Mouse (Mus musculus) heart, postnatal 0 days (tissue): Measurements from ENCODE around the gene Tubb5. TPM values are rescaled to one million over a fixed set of nuclear protein-coding genes. Genes with fewer than 3 reads are reported as not detected.

Source experiments
- ATAC-seq: fragments of 200-750 bp; cut with Nextera tagmentation; 2 replicates; pipeline ENCODE4 v1.8.0; 2017; ENCODE audit warnings: low read depth, moderate number of reproducible peaks, moderate library complexity; ENCODE audit not compliant: insufficient read depth
- DNase-seq: peaks from one replicate; pipeline ENCODE4 v3.0.0-alpha.2; 2016; ENCODE audit warnings: low spot score
- H3K27ac ChIP-seq: fragments of 300-500 bp; sonication (generic); 2 replicates; pipeline ENCODE4 v1.5.1; 2014; ENCODE audit warnings: low read depth, mild to moderate bottlenecking
- H3K27me3 ChIP-seq: fragments of 300-500 bp; sonication (generic); 2 replicates; pipeline ENCODE4 v1.6.1; 2014; ENCODE audit warnings: low read length, mixed read lengths; ENCODE audit not compliant: control insufficient read depth, insufficient read depth
- H3K36me3 ChIP-seq: fragments of 300-500 bp; sonication (generic); replicated peaks from 2 replicates; pipeline ENCODE4 v1.6.1; 2014; ENCODE audit warnings: low read length, mixed read lengths; ENCODE audit not compliant: control insufficient read depth, insufficient read depth
- H3K4me1 ChIP-seq: fragments of 300-500 bp; sonication (generic); 2 replicates; pipeline ENCODE4 v1.6.1; 2014; ENCODE audit warnings: antibody characterized with exemption; ENCODE audit not compliant: control insufficient read depth, insufficient read depth
- H3K4me2 ChIP-seq: fragments of 300-500 bp; sonication (generic); 2 replicates; pipeline ENCODE4 v1.6.1; 2014; ENCODE audit warnings: low read depth, mild to moderate bottlenecking, low read length, moderate library complexity
- H3K4me3 ChIP-seq: fragments of 300-500 bp; sonication (generic); 2 replicates; pipeline ENCODE4 v1.5.1; 2014; ENCODE audit warnings: low read depth, low read length
- H3K9ac ChIP-seq: fragments of 300-500 bp; sonication (generic); replicated peaks from 2 replicates; pipeline ENCODE4 v1.6.1; 2014; ENCODE audit warnings: low read depth, low read length, mixed read lengths
- H3K9me3 ChIP-seq: fragments of 300-500 bp; sonication (generic); replicated peaks from 2 replicates; pipeline ENCODE4 v1.6.1; 2016; ENCODE audit warnings: low read length; ENCODE audit not compliant: control insufficient read depth
- CTCF ChIP-seq: IDR thresholded peaks from 2 replicates; pipeline ENCODE4 v1.5.1; 2016; ENCODE audit warnings: antibody characterized with exemption, control low read depth, low read depth
- EP300 ChIP-seq: IDR thresholded peaks from 2 replicates; pipeline ENCODE4 v1.6.1; 2016; ENCODE audit warnings: antibody characterized with exemption, low read depth
- WGBS: fragments of 180-500 bp; shearing (Covaris S2); extraction: QIAGEN DNeasy Blood & Tissue Kit; methylation state at CpG from one replicate; pipeline ENCODE4 v1.1.7; 2014; 5-methylcytosine and 5-hydroxymethylcytosine counted together
- polyA plus RNA-seq: library from polyadenylated mRNA; unstranded; fragments of >200 nt; fragmentation: Nextera tagmentation; extraction: Ambion mirVana; gene quantifications from 2 replicates; pipeline ENCODE4 v1.2.1, GENCODE M21; 2015
- total RNA-seq: library from RNA; depleted of rRNA; stranded (reverse); fragments of >200 nt; gene quantifications from 2 replicates; pipeline ENCODE4 v1.2.3, GENCODE M21; 2014; ENCODE audit warnings: low replicate concordance

Tubb5 gene
- total and polyA plus RNA-seq, 2 experiments from 2014 or later = 267 to 1,043 TPM

DNA sequence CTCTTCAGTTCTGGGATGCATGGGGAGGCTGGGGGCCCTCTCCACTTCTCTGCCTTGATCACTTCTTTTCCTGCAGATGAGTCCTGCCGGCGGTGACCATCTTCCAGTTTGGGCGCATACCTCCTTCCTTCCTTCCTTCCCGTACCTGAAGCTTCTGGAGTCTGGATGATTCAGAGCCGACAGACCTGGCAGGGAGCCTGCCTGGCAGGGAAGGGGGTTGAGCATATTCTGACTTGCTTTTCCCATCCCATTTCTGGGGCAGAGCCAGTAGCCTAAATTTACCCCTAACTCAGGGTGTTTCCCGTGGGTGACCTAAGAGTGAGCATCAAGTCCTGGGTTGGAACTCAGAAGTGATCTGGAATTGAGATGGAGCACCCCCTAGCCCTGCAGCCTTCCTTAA is 36.6 kb upstream of the Tubb5 start:
- WGBS = 53% methylated on average over 6 of the region's 6 CpGs
- peaks cover 27% of the 10 kb centered on the region for H3K36me3 ChIP-seq
- DNase-seq = no peak

DNA sequence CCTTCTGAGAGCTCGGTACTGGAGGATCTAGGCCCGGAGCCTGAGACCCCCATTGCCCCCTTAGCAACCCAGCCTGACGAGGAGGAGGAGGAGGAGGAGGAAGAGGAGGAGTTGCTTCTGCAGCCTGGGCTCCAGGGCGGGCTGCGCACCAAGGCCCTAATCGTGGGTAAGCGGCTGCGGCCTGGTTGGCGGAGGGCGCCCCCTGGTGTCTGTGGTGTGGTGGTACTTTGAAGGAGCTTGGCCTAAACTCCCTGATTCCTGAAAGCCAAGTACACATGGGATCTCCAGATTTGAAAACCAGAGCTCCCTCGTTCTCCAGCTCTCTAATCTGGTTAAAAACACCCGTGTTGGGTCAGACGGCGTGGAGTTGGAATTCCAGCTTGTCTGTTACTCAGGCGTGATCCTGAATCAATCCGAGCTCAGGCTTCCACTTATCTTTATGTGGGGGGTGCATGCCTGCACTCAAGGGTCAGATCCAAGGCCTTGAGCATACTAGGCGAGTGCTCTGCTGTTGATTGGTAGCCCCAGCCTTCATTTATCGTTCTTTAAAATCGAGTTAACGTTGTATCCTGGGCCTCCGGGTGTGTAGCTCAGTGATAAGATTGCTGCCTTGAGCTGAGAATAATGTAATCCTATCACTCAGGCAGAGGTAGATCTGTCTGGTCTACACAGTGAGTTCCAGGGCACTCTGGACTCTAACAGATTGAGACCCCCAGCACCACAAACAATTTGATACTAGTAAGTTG is 35.8 kb upstream of the Tubb5 start:
- Histone ChIP-seq H3K9me3 (no peaks in the 10 kb centered on the region), H3K4me3 (no peak overlapping the region), H3K36me3 (peaks cover 27% of the 10 kb centered on the region), H3K4me2 (peak overlapping the region; percentile 26), H3K27me3 (no peaks in the 10 kb centered on the region), H3K4me1 (peaks cover 14% of the 10 kb centered on the region), H3K27ac (peak overlapping the region; percentile 39; the same call in 1 of the 2 replicates), H3K9ac (no peak overlapping the region)
- WGBS = 21% methylated on average over 21 of the region's 21 CpGs
- ATAC-seq = 0 out of 2 replicates have a peak, but pooled peaks have one; percentile 45
- no peak for TF ChIP-seq EP300
- TF ChIP-seq CTCF = peak; percentile 94
- DNase-seq = peak; percentile 84

More for the DNA sequence above, 36.6 kb upstream of the Tubb5 start:
- no peak overlapping the region for H3K9ac ChIP-seq
- H3K4me1 ChIP-seq = peaks cover 8% of the 10 kb centered on the region; the same call in 1 of the 2 replicates
- H3K4me2 ChIP-seq = no peak overlapping the region
- H3K4me3 ChIP-seq = no peak overlapping the region
- H3K27ac ChIP-seq = no peak overlapping the region
- ATAC-seq = no peak
- no peak for TF ChIP-seq CTCF
- TF ChIP-seq EP300 = no peak
- H3K9me3 ChIP-seq = no peaks in the 10 kb centered on the region
- no peaks in the 10 kb centered on the region for H3K27me3 ChIP-seq

DNA sequence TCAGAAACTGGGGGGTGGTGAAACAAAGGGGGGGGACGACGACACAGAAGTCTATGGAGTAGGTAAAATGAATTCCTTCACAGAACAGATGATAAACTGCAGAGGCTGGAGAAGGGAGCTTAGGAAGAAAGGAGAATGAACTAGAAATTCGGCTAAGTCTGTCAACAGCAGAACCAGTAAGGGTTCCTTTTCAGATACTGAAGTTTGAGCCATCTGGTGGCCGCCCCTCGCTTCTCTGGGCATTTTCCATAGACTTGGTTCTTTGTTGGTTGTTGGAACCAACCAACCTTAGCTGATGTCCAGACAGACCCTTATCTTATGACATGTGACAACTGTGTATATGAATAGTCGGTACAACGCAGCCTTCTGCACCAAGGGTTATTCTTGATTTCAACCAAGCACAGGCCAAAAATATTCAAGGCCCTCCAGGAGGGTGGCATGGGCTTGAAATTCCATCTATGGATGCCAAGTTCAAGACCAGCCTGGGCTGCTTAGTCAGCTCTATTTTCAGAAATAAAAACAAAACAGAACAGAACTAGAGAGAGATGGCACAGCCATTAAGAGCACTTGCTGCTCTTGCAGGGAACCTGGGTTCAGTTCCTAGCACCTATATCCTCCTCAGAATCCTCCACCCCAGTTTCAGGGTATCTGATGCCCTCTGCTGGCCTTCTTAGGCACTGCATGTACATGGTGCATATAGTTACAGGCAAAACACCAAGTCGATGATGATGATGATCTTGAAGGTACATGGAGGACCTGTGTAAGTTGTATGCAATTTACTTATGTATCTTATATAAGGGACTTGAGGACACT is 33.0 kb upstream of the Tubb5 start:
- Histone ChIP-seq H3K4me3 (peak overlapping the region; percentile 66), H3K36me3 (peaks cover 24% of the 10 kb centered on the region)

DNA sequence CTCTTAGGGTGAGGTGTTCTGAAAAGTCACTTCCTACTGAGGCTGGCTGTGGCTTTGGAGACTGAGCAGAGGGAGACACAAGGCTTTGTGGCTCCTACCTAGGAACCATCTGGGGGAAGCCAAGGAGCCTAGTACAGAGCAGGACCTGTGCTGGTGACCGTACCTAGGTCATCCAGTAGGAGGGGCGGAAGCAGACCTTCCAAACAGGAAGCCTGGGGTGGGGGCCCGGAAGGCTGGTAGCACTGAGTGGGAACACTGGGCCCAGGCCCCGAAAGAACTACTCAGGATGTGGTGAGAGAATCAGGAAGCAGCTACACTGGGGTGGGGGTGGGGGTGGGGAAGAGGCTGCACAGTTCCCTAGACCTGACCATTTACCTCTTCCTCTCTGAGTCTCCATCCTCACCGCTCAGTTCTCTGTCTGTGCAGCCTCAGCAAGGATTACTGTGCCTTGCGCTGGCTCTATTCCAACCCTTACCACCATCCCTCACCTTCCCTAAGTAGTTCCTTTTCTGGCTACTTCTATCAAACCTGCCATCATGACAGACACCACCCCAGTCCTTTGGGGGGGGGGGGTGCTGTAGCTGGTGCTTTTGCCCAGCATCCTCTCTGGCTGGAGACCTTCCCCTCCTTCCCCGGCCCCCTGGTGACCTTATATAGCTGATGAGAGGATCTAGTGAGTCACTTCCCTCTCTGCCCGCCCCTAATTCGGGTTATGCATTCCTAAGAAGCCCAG is 32.2 kb upstream of the Tubb5 start:
- TF ChIP-seq CTCF (no peak), EP300 (no peak)
- Histone ChIP-seq H3K27me3 (no peaks in the 10 kb centered on the region), H3K4me2 (peak overlapping the region; percentile 86), H3K4me3 (peak overlapping the region; percentile 66), H3K9ac (peak overlapping the region; percentile 77; the same call in 1 of the 2 replicates), H3K4me1 (peaks cover 14% of the 10 kb centered on the region), H3K27ac (peak overlapping the region; percentile 96), H3K9me3 (no peaks in the 10 kb centered on the region), H3K36me3 (peaks cover 18% of the 10 kb centered on the region)
- 31% methylated on average over 9 of the region's 9 CpGs for WGBS
- DNase-seq (peak; percentile 65), ATAC-seq (peak; percentile 40)

More for the DNA sequence above, 33.0 kb upstream of the Tubb5 start:
- DNase-seq (no peak), ATAC-seq (no peak)
- WGBS = 44% methylated on average over 8 of the region's 8 CpGs
- H3K9ac ChIP-seq = peak overlapping the region; percentile 77; the same call in 1 of the 2 replicates
- H3K27me3 ChIP-seq = no peaks in the 10 kb centered on the region
- peaks cover 14% of the 10 kb centered on the region for H3K4me1 ChIP-seq
- peak overlapping the region; percentile 86 for H3K4me2 ChIP-seq
- TF ChIP-seq CTCF (peak; percentile 57), EP300 (no peak)
- H3K27ac ChIP-seq = peak overlapping the region; percentile 96
- H3K9me3 ChIP-seq = no peaks in the 10 kb centered on the region

DNA sequence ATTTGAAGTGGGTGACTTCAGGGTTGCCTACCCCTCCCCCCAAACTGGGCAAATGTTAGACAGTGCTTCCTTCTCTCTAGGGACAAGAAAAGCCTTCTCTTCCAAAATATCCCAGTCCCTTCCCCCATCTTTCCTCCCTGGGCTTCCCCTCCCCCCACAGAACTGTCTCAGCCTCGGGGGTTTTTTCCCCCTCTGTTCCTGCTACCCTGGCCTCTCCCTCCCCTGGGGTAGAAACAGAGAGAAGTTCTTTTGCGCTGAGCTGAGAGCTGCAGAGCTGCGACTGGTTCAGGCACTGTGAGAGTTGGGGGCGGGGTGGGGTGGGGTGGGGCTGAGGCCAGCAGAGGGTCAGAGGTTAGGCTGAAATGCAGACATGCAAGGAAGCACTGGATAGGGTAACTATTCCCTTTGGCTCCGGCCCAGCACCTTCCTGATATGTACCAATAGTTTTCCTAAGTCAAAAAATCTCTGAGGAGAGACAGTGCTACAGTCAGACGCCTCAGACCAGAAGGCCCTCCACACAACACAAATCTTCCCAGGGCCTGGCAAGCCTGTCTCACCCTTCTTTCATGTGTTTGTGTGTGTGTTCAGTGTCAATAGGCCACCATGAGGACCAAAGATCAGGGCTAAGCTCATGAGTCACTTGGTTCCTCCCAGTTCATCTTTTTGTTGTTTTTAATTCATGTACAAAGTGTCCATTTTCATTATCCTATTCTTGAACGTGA is 31.4 kb upstream of the Tubb5 start:
- 10% methylated on average over 7 of the region's 7 CpGs for WGBS
- Histone ChIP-seq H3K27me3 (no peaks in the 10 kb centered on the region), H3K9me3 (no peaks in the 10 kb centered on the region), H3K27ac (peak overlapping the region; percentile 96), H3K9ac (peak overlapping the region; percentile 77), H3K4me2 (peak overlapping the region; percentile 86), H3K36me3 (peaks cover 10% of the 10 kb centered on the region; the same call in 1 of the 2 replicates), H3K4me3 (peak overlapping the region; percentile 66), H3K4me1 (peaks cover 14% of the 10 kb centered on the region)
- TF ChIP-seq CTCF (no peak), EP300 (no peak)
- ATAC-seq (no peak), DNase-seq (peak; percentile 44)
